Mouse (Mus musculus) embryonic fibroblast, embryonic 13.5 days (primary cell): Measurements from ENCODE around the gene Frat1.

ENCODE experiments used
- CTCF ChIP-seq: IDR thresholded peaks from 2 replicates; pipeline ENCODE4 v1.5.1; 2011; ENCODE audit warnings: mild to moderate bottlenecking, control low read depth, low read length, moderate library complexity, borderline replicate concordance; ENCODE audit not compliant: insufficient read depth
- POLR2A ChIP-seq: IDR thresholded peaks from 2 replicates; pipeline ENCODE4 v1.6.1; 2011; ENCODE audit warnings: low read depth, mild to moderate bottlenecking, control low read depth, low read length, moderate library complexity

GRCm38 (mm10) chr19:41816915-41817314 lies 12.9 kb upstream of the Frat1 start:
- TF ChIP-seq CTCF = no peak
- no peak for TF ChIP-seq POLR2A
